Mouse (Mus musculus) limb, embryonic 13.5 days (tissue): ENCODE data around the gene Zswim3. TPM values are rescaled to one million over a fixed set of nuclear protein-coding genes. Genes with fewer than 3 reads are reported as not detected.
A peak's percentile ranks its signal among the peaks of the same experiment; 100 is the strongest.

Experiments
- ATAC-seq: fragments of 200-750 bp; cut with Nextera tagmentation; 2 replicates; pipeline ENCODE4 v1.8.0; 2017; ENCODE audit warnings: low read depth, moderate number of reproducible peaks, moderate TSS enrichment; ENCODE audit not compliant: low FRiP score
- H3K27ac ChIP-seq: fragments of 300-500 bp; sonication (generic); 2 replicates; pipeline ENCODE4 v1.5.1; 2015; ENCODE audit warnings: inconsistent platforms, mild to moderate bottlenecking, moderate library complexity
- H3K27me3 ChIP-seq: fragments of 300-500 bp; sonication (generic); 2 replicates; pipeline ENCODE4 v1.6.1; 2015; ENCODE audit warnings: mild to moderate bottlenecking, inconsistent platforms
- H3K36me3 ChIP-seq: fragments of 300-500 bp; sonication (generic); 2 replicates; pipeline ENCODE4 v1.6.1; 2015; ENCODE audit warnings: inconsistent platforms, mild to moderate bottlenecking, moderate library complexity
- H3K4me1 ChIP-seq: fragments of 300-500 bp; sonication (generic); 2 replicates; pipeline ENCODE4 v1.6.1; 2015; ENCODE audit warnings: inconsistent platforms
- H3K4me2 ChIP-seq: fragments of 300-500 bp; sonication (generic); replicated peaks from 2 replicates; pipeline ENCODE4 v1.6.1; 2015; ENCODE audit warnings: inconsistent platforms, mild to moderate bottlenecking, moderate library complexity
- H3K4me3 ChIP-seq: fragments of 300-500 bp; sonication (generic); 2 replicates; pipeline ENCODE4 v1.5.1; 2015; ENCODE audit warnings: moderate library complexity, mild to moderate bottlenecking, inconsistent platforms
- H3K9ac ChIP-seq: fragments of 300-500 bp; sonication (generic); 2 replicates; pipeline ENCODE4 v1.6.1; 2015; ENCODE audit warnings: mild to moderate bottlenecking, inconsistent platforms
- H3K9me3 ChIP-seq: fragments of 300-500 bp; sonication (generic); 2 replicates; pipeline ENCODE4 v1.6.1; 2016; ENCODE audit warnings: inconsistent platforms
- WGBS: fragments of 180-500 bp; shearing (Covaris S2); methylation state at CpG from one replicate; pipeline ENCODE4 v1.1.7; 2015; 5-methylcytosine and 5-hydroxymethylcytosine counted together
- polyA plus RNA-seq: library from polyadenylated mRNA; unstranded; fragments of >200 nt; fragmentation: Nextera tagmentation; extraction: Ambion mirVana; gene quantifications from 2 replicates; pipeline ENCODE4 v1.2.1, GENCODE M21; 2015

Gene Zswim3
- polyA plus RNA-seq = 6.8 and 7.2 TPM in 2 replicates

- peak within 1 kb of the TSS; percentile 84 for H3K4me2 ChIP-seq
- H3K36me3 ChIP-seq = peaks cover 38% of the 10 kb centered on the region
- H3K4me1 ChIP-seq = peaks cover 12% of the 10 kb centered on the region
- H3K9me3 ChIP-seq = no peaks in the 10 kb centered on the region
- H3K4me3 ChIP-seq = peak within 1 kb of the TSS; percentile 75
- under 1% methylated on average over 47 of the region's 47 CpGs for WGBS
- peak within 1 kb of the TSS; percentile 72; the same call in 1 of the 2 replicates for H3K27ac ChIP-seq
- peak within 1 kb of the TSS; percentile 83 for H3K9ac ChIP-seq
- peak; percentile 97 for ATAC-seq
- H3K27me3 ChIP-seq = no peaks in the 10 kb centered on the region
Measured at GRCm38 (mm10) chr2:164804533-164805331, at the start of gene Zswim3, which contains the start of gene Acot8. Gene Zswim3 (plus strand): TSS chr2:164805098. Gene Acot8 (minus strand): TSS chr2:164804882.

- Histone ChIP-seq H3K4me1 (no peaks in the 10 kb centered on the region), H3K4me2 (no peak overlapping the region), H3K9ac (no peak overlapping the region), H3K36me3 (peaks cover 100% of the 10 kb centered on the region), H3K27ac (no peak overlapping the region), H3K9me3 (no peaks in the 10 kb centered on the region), H3K4me3 (no peak overlapping the region), H3K27me3 (no peaks in the 10 kb centered on the region)
- ATAC-seq = no peak
- 87% methylated on average over 11 of the region's 11 CpGs for WGBS
Measured at GRCm38 (mm10) chr2:164757841-164758240, 47.1 kb upstream of the Zswim3 start.

GRCm38 (mm10) chr2:164758692-164759091, 46.2 kb upstream of the Zswim3 start:
- Histone ChIP-seq H3K4me1 (no peaks in the 10 kb centered on the region), H3K27me3 (no peaks in the 10 kb centered on the region), H3K27ac (no peak overlapping the region), H3K4me3 (no peak overlapping the region), H3K9me3 (no peaks in the 10 kb centered on the region), H3K36me3 (peaks cover 100% of the 10 kb centered on the region), H3K9ac (no peak overlapping the region), H3K4me2 (no peak overlapping the region)
- ATAC-seq = no peak
- 70% methylated on average over 1 of the region's 1 CpGs for WGBS

GRCm38 (mm10) chr2:164760059-164760833, 44.7 kb upstream of the Zswim3 start:
- Histone ChIP-seq H3K4me3 (no peak overlapping the region), H3K27ac (no peak overlapping the region), H3K4me1 (no peaks in the 10 kb centered on the region), H3K27me3 (no peaks in the 10 kb centered on the region), H3K36me3 (peaks cover 94% of the 10 kb centered on the region), H3K9ac (no peak overlapping the region), H3K9me3 (no peaks in the 10 kb centered on the region), H3K4me2 (no peak overlapping the region)
- no peak for ATAC-seq
- 88% methylated on average over 4 of the region's 4 CpGs for WGBS

- no peak overlapping the region for H3K4me3 ChIP-seq
- H3K36me3 ChIP-seq = peaks cover 94% of the 10 kb centered on the region
- WGBS = 93% methylated on average over 2 of the region's 2 CpGs
- no peaks in the 10 kb centered on the region for H3K4me1 ChIP-seq
- no peak overlapping the region for H3K27ac ChIP-seq
- no peak overlapping the region for H3K9ac ChIP-seq
- H3K27me3 ChIP-seq = no peaks in the 10 kb centered on the region
- no peak for ATAC-seq
- H3K9me3 ChIP-seq = no peaks in the 10 kb centered on the region
- H3K4me2 ChIP-seq = no peak overlapping the region
Measured at GRCm38 (mm10) chr2:164761502-164761901, 43.4 kb upstream of the Zswim3 start.

- Histone ChIP-seq H3K9me3 (no peaks in the 10 kb centered on the region), H3K27ac (no peak overlapping the region), H3K27me3 (no peaks in the 10 kb centered on the region), H3K4me3 (no peak overlapping the region), H3K4me1 (no peaks in the 10 kb centered on the region), H3K9ac (no peak overlapping the region), H3K36me3 (peaks cover 94% of the 10 kb centered on the region), H3K4me2 (no peak overlapping the region)
- 98% methylated on average over 4 of the region's 4 CpGs for whole genome bisulfite sequencing
- ATAC-seq = no peak
Measured at GRCm38 (mm10) chr2:164761971-164762370, 42.9 kb upstream of the Zswim3 start.

- no peaks in the 10 kb centered on the region for H3K27me3 ChIP-seq
- no peak overlapping the region for H3K27ac ChIP-seq
- H3K4me3 ChIP-seq = no peak overlapping the region
- H3K9me3 ChIP-seq = no peaks in the 10 kb centered on the region
- H3K4me1 ChIP-seq = peaks cover under 1% of the 10 kb centered on the region; the same call in 1 of the 2 replicates
- 92% methylated on average over 7 of the region's 7 CpGs for WGBS
- H3K9ac ChIP-seq = no peak overlapping the region
- ATAC-seq = no peak
- peaks cover 94% of the 10 kb centered on the region for H3K36me3 ChIP-seq
- H3K4me2 ChIP-seq = no peak overlapping the region
Measured at GRCm38 (mm10) chr2:164762593-164762992, 42.3 kb upstream of the Zswim3 start.

- Histone ChIP-seq H3K9me3 (no peaks in the 10 kb centered on the region), H3K4me2 (no peak overlapping the region), H3K4me3 (no peak overlapping the region), H3K9ac (no peak overlapping the region), H3K36me3 (peaks cover 70% of the 10 kb centered on the region), H3K27me3 (no peaks in the 10 kb centered on the region), H3K4me1 (peaks cover 17% of the 10 kb centered on the region), H3K27ac (no peak overlapping the region)
- WGBS = 79% methylated on average over 3 of the region's 3 CpGs
- no peak for ATAC-seq
Measured at GRCm38 (mm10) chr2:164765841-164766240, 39.1 kb upstream of the Zswim3 start.

- no peak for ATAC-seq
- no peak overlapping the region for H3K4me2 ChIP-seq
- no peak overlapping the region for H3K9ac ChIP-seq
- H3K27me3 ChIP-seq = no peaks in the 10 kb centered on the region
- no peak overlapping the region for H3K27ac ChIP-seq
- WGBS = 88% methylated on average over 15 of the region's 15 CpGs
- no peak overlapping the region for H3K4me3 ChIP-seq
- no peaks in the 10 kb centered on the region for H3K9me3 ChIP-seq
- H3K4me1 ChIP-seq = peaks cover 34% of the 10 kb centered on the region
- peaks cover 66% of the 10 kb centered on the region for H3K36me3 ChIP-seq
Measured at GRCm38 (mm10) chr2:164767812-164768540, 36.9 kb upstream of the Zswim3 start.

GRCm38 (mm10) chr2:164769258-164770037, 35.5 kb upstream of the Zswim3 start, which contains the start of gene Ube2c:
Gene Ube2c (plus strand): TSS chr2:164769898.
- Histone ChIP-seq H3K27me3 (no peaks in the 10 kb centered on the region), H3K9ac (peak within 1 kb of the TSS; percentile 89), H3K27ac (peak within 1 kb of the TSS; percentile 65; the same call in 1 of the 2 replicates), H3K4me2 (peak within 1 kb of the TSS; percentile 93), H3K4me1 (peaks cover 34% of the 10 kb centered on the region), H3K36me3 (peaks cover 60% of the 10 kb centered on the region), H3K9me3 (no peaks in the 10 kb centered on the region), H3K4me3 (peak within 1 kb of the TSS; percentile 95)
- peak; percentile 99 for ATAC-seq
- 2% methylated on average over 53 of the region's 53 CpGs for WGBS

GRCm38 (mm10) chr2:164770279-164770678, 34.6 kb upstream of the Zswim3 start:
- Histone ChIP-seq H3K4me2 (peak overlapping the region; percentile 93), H3K27ac (peak overlapping the region; percentile 44; the same call in 1 of the 2 replicates), H3K9ac (peak overlapping the region; percentile 89), H3K9me3 (no peaks in the 10 kb centered on the region), H3K4me1 (peaks cover 34% of the 10 kb centered on the region), H3K27me3 (no peaks in the 10 kb centered on the region), H3K4me3 (peak overlapping the region; percentile 95), H3K36me3 (peaks cover 52% of the 10 kb centered on the region)
- no peak for ATAC-seq
- WGBS = 2% methylated on average over 15 of the region's 15 CpGs
